Mouse (Mus musculus): Measurements from ENCODE around the gene Aurkaip1. TPM values are rescaled to one million over a fixed set of nuclear protein-coding genes. Genes with fewer than 3 reads are reported as not detected.
A peak's percentile ranks its signal among the peaks of the same experiment; 100 is the strongest.

Gene Aurkaip1
- polyA plus RNA-seq, 1 experiment from 2014 or later = 121 TPM

DNA sequence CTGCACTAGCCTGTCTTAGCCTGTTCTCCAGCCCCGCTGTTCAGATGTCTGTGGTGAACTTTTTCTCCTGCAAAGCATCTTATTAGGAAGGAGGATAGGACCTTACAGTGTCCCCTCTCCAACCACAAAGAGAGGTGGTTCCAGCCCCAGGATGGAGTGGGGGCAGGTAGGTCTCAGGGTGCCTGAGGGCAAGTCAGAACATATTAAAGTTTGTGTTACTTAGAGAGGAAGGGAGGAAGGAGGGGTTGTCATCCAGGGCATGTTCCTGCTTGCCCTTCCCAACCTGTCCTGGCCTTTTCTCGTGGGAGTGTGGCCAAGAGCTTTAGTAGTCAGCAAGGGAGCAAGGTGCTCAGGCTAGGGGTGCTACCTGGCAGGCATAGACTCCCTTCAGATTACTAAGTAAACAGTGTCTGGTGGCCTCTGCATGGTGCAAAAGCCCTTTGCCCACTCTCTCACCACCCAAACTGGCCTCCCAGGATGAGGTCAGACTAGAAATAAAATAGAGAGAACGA, 40.4 kb upstream of the Aurkaip1 start:
- Histone ChIP-seq H3K4me1 (ENCODE audit: control insufficient read depth, insufficient read depth, low read length) (peaks cover 5% of the 10 kb centered on the region; the same call in 1 of the 2 replicates), H3K4me3 (ENCODE audit: low read depth, low read length) (no peak overlapping the region), H3K27ac (ENCODE audit: low read depth, low read length) (no peak overlapping the region), H3K9ac (ENCODE audit: low read depth, low read length) (no peak overlapping the region), H3K4me2 (no peak overlapping the region), H3K36me3 (ENCODE audit: control insufficient read depth, insufficient read depth, low read length) (no peaks in the 10 kb centered on the region), H3K9me3 (replicated peaks; ENCODE audit: control insufficient read depth, low read length) (no peaks in the 10 kb centered on the region), H3K27me3 (ENCODE audit: control insufficient read depth, insufficient read depth, low read length) (no peaks in the 10 kb centered on the region)
- 58% methylated on average over 3 of the region's 3 CpGs for WGBS (ENCODE audit: insufficient replicate concordance)
- no peak for ATAC-seq (replicated peaks; ENCODE audit: insufficient number of reproducible peaks, low FRiP score, low TSS enrichment)

DNA sequence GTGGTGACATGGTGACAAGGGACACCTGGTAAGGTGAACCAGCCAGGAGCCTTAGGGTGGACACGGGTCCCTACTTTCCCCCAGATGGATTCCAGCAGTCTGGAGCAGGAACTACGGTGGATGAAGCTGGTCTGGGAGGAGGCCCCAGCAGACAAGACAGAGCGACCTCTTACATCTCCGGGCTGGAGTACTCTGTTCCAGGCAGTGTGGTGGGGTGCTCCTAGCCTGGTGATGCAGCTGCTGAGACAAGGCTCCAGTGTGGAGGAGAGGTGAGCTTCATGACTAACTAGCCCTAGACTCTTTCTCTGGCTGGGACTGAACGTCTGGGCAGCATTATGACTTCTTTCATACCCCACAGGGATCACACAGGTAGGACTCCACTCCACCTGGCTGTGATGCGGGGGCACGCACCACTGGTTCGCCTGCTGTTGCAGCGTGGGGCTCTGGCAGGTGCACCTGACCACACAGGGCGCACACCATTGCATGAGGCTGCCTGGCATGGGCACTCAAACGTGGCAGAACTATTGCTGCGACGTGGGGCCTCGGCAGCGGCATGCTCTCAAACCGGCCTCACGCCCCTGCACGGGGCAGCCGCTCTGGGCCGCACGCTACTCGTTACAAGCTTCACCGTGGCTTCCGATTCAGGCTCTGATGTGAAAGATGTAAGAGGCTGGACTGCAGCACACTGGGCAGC, 39.7 kb upstream of the Aurkaip1 start:
- H3K9ac ChIP-seq (ENCODE audit: low read depth, low read length) = no peak overlapping the region
- H3K27ac ChIP-seq (ENCODE audit: low read depth, low read length) = no peak overlapping the region
- no peaks in the 10 kb centered on the region for H3K9me3 ChIP-seq (replicated peaks; ENCODE audit: control insufficient read depth, low read length)
- no peak overlapping the region for H3K4me3 ChIP-seq (ENCODE audit: low read depth, low read length)
- H3K27me3 ChIP-seq (ENCODE audit: control insufficient read depth, insufficient read depth, low read length) = no peaks in the 10 kb centered on the region
- no peak for ATAC-seq (replicated peaks; ENCODE audit: insufficient number of reproducible peaks, low FRiP score, low TSS enrichment)
- H3K4me1 ChIP-seq (ENCODE audit: control insufficient read depth, insufficient read depth, low read length) = peaks cover 3% of the 10 kb centered on the region; the same call in 1 of the 2 replicates
- WGBS (ENCODE audit: insufficient replicate concordance) = 63% methylated on average over 24 of the region's 24 CpGs
- H3K4me2 ChIP-seq = no peak overlapping the region
- no peaks in the 10 kb centered on the region for H3K36me3 ChIP-seq (ENCODE audit: control insufficient read depth, insufficient read depth, low read length)

- ATAC-seq (replicated peaks; ENCODE audit: insufficient number of reproducible peaks, low FRiP score, low TSS enrichment) = no peak
- Histone ChIP-seq H3K9me3 (replicated peaks; ENCODE audit: control insufficient read depth, low read length) (no peaks in the 10 kb centered on the region), H3K4me2 (no peak overlapping the region), H3K27me3 (ENCODE audit: control insufficient read depth, insufficient read depth, low read length) (no peaks in the 10 kb centered on the region), H3K9ac (ENCODE audit: low read depth, low read length) (no peak overlapping the region), H3K36me3 (ENCODE audit: control insufficient read depth, insufficient read depth, low read length) (no peaks in the 10 kb centered on the region), H3K27ac (ENCODE audit: low read depth, low read length) (no peak overlapping the region), H3K4me3 (ENCODE audit: low read depth, low read length) (no peak overlapping the region), H3K4me1 (ENCODE audit: control insufficient read depth, insufficient read depth, low read length) (peaks cover 3% of the 10 kb centered on the region; the same call in 1 of the 2 replicates)
- WGBS (ENCODE audit: insufficient replicate concordance) = 54% methylated on average over 2 of the region's 2 CpGs
These were observed 37.3 kb upstream of the Aurkaip1 start for GRCm38 (mm10) chr4:155793730-155794129.

GRCm38 (mm10) chr4:155802075-155802474, 29.0 kb upstream of the Aurkaip1 start:
- no peak overlapping the region for H3K9ac ChIP-seq (ENCODE audit: low read depth, low read length)
- no peak for ATAC-seq (replicated peaks; ENCODE audit: insufficient number of reproducible peaks, low FRiP score, low TSS enrichment)
- H3K27me3 ChIP-seq (ENCODE audit: control insufficient read depth, insufficient read depth, low read length) = no peaks in the 10 kb centered on the region; the same call in 1 of the 2 replicates
- H3K4me3 ChIP-seq (ENCODE audit: low read depth, low read length) = no peak overlapping the region
- H3K36me3 ChIP-seq (ENCODE audit: control insufficient read depth, insufficient read depth, low read length) = no peaks in the 10 kb centered on the region; the same call in 1 of the 2 replicates
- 100% methylated on average over 1 of the region's 1 CpGs for WGBS (ENCODE audit: insufficient replicate concordance)
- H3K9me3 ChIP-seq (replicated peaks; ENCODE audit: control insufficient read depth, low read length) = no peaks in the 10 kb centered on the region
- H3K4me1 ChIP-seq (ENCODE audit: control insufficient read depth, insufficient read depth, low read length) = peaks cover 9% of the 10 kb centered on the region
- H3K4me2 ChIP-seq = no peak overlapping the region
- H3K27ac ChIP-seq (ENCODE audit: low read depth, low read length) = no peak overlapping the region

DNA sequence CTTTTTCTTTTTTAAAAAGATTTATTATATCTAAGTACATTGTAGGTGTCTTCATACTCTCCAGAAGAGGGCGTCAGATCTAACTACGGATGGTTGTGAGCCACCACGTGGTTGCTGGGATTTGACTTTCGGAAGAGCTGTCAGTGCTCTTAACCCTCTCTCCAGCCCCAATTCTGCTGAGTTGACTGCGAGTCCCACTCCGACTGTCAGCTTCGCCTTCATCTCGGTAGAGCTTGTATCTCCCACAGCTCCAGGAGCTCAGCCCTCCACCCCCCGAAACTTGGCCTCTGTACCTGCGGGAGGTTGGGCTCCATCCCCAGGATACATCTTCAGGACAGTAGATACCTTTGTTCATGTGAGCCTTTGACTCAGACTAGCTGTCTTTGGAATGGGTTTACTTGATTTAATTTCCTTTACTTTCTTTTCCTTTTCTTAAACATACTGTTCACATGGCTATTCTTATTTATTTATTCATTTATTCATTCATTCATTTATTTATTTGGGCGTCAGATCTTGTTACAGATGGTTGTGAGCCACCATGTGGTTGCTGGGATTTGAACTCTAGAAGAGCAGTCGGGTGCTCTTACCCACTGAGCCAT, 28.2 kb upstream of the Aurkaip1 start, which contains the start of gene Mrpl20:
Mrpl20 (plus strand) TSS at position 138 of the 599 bp plus-strand sequence.
- Histone ChIP-seq H3K9ac (ENCODE audit: low read depth, low read length) (peak within 1 kb of the TSS; percentile 94), H3K4me2 (peak within 1 kb of the TSS; percentile 81), H3K4me1 (ENCODE audit: control insufficient read depth, insufficient read depth, low read length) (peaks cover 9% of the 10 kb centered on the region), H3K9me3 (replicated peaks; ENCODE audit: control insufficient read depth, low read length) (no peaks in the 10 kb centered on the region), H3K27me3 (ENCODE audit: control insufficient read depth, insufficient read depth, low read length) (no peaks in the 10 kb centered on the region; the same call in 1 of the 2 replicates), H3K4me3 (ENCODE audit: low read depth, low read length) (peak within 1 kb of the TSS; percentile 96), H3K36me3 (ENCODE audit: control insufficient read depth, insufficient read depth, low read length) (peaks cover 4% of the 10 kb centered on the region), H3K27ac (ENCODE audit: low read depth, low read length) (peak within 1 kb of the TSS; percentile 46; the same call in 1 of the 2 replicates)
- peak; percentile 14; the same call in 1 of the 2 replicates for ATAC-seq (replicated peaks; ENCODE audit: insufficient number of reproducible peaks, low FRiP score, low TSS enrichment)
- WGBS (ENCODE audit: insufficient replicate concordance) = 9% methylated on average over 12 of the region's 12 CpGs

DNA sequence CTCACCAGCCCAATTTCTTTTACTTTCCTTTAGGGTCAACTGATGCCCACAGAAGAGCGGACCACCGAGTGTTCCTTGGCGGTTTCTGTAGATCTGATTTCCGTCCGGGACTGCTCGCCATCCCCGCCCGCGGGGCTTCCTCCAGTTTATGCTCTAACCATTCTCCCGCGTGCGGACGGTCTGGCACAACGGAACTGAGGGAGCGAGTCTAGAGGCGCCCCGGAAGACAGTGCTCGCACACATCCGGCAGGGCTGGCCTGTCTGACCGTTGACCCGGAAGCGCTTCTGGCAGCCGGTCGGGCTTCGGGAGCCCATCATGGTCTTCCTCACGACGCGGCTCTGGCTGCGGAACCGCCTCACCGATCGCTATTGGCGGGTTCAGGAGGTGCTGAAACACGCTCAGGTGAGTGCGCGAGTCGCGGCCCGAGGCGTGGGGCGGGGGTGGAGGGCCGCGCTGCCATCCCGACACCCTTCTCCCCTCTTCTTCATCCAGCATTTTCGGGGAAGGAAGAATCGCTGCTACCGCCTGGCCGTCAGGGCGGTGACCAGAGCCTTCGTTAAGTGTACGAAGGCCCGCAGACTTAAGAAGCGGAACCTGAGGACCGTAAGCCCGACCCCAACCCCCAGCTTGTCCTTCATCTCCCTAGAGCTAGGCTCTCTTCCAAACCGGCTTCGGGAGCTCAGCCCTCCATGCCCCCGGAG, 27.6 kb upstream of the Aurkaip1 start:
- Histone ChIP-seq H3K4me2 (peak overlapping the region; percentile 81), H3K9me3 (replicated peaks; ENCODE audit: control insufficient read depth, low read length) (no peaks in the 10 kb centered on the region), H3K36me3 (ENCODE audit: control insufficient read depth, insufficient read depth, low read length) (peaks cover 7% of the 10 kb centered on the region), H3K4me3 (ENCODE audit: low read depth, low read length) (peak overlapping the region; percentile 96), H3K9ac (ENCODE audit: low read depth, low read length) (peak overlapping the region; percentile 94), H3K4me1 (ENCODE audit: control insufficient read depth, insufficient read depth, low read length) (peaks cover 9% of the 10 kb centered on the region), H3K27ac (ENCODE audit: low read depth, low read length) (peak overlapping the region; percentile 46; the same call in 1 of the 2 replicates), H3K27me3 (ENCODE audit: control insufficient read depth, insufficient read depth, low read length) (no peaks in the 10 kb centered on the region; the same call in 1 of the 2 replicates)
- WGBS (ENCODE audit: insufficient replicate concordance) = under 1% methylated on average over 58 of the region's 58 CpGs
- ATAC-seq (replicated peaks; ENCODE audit: insufficient number of reproducible peaks, low FRiP score, low TSS enrichment) = peak; percentile 97

DNA sequence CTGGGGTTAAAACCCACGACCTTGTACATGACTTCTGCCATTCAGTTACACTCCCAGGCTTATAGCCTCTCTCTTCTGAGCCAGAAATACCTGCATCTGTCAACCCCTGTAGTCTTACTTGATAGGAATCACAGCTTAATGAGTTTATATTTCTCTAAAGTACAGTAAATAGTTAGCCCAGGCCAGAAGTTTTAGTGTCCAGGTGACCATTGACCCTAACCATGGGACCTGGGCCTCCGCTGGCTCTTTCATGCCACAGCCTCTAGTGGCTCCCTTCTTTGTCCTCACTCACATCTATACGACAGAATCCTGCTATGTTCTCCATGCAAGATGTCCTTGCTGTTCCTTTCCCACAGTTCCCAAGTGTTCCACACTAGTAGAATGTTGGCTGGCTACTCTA, 23.2 kb upstream of the Aurkaip1 start:
- Histone ChIP-seq H3K27ac (ENCODE audit: low read depth, low read length) (no peak overlapping the region), H3K9ac (ENCODE audit: low read depth, low read length) (no peak overlapping the region), H3K4me3 (ENCODE audit: low read depth, low read length) (no peak overlapping the region), H3K4me2 (no peak overlapping the region), H3K27me3 (ENCODE audit: control insufficient read depth, insufficient read depth, low read length) (no peaks in the 10 kb centered on the region), H3K4me1 (ENCODE audit: control insufficient read depth, insufficient read depth, low read length) (peaks cover 13% of the 10 kb centered on the region), H3K9me3 (replicated peaks; ENCODE audit: control insufficient read depth, low read length) (no peaks in the 10 kb centered on the region), H3K36me3 (ENCODE audit: control insufficient read depth, insufficient read depth, low read length) (peaks cover 25% of the 10 kb centered on the region)
- no peak for ATAC-seq (replicated peaks; ENCODE audit: insufficient number of reproducible peaks, low FRiP score, low TSS enrichment)
- WGBS (ENCODE audit: insufficient replicate concordance) = 85% methylated on average over 3 of the region's 3 CpGs

DNA sequence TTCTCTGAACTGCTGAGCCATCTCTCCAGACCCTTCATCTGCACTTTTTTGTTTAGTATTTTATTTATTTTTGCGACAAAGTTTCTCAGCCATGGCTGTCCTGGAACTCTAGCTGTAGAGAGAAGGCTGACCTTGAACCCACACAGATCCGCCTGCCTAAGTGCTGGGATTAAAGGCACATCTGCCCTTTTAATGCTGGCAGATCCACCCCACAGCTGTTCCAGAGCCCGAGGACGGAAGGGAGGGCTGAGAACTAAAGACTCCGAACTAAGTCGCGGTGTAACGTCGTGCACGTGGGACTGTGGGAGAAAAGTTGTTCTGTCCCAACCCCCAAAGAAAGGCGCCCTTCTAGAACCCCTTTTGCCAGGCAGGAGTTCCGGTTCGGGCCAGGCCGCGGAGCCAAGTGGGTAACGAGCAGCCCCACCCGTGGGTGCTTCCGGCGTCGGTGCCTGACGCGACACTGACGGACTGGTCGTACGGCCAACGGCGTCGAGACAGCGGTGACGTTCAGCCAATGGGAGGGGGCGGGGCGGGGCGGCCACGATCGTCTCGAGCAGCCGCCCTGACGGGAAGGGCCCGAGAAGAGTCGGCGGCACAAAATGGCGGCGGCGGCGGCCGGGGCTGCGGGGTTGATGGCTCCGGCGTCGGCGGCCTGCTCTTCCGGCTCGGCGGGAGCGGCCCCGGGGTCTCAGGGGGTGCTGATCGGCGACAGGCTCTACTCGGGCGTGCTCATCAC, 19.0 kb upstream of the Aurkaip1 start, which contains the start of gene Ccnl2:
Ccnl2 (plus strand) TSS at position 561 of the 736 bp plus-strand sequence.
- H3K9me3 ChIP-seq (replicated peaks; ENCODE audit: control insufficient read depth, low read length) = no peaks in the 10 kb centered on the region
- H3K4me3 ChIP-seq (ENCODE audit: low read depth, low read length) = peak within 1 kb of the TSS; percentile 99
- H3K4me2 ChIP-seq = peak within 1 kb of the TSS; percentile 88
- peaks cover 11% of the 10 kb centered on the region for H3K4me1 ChIP-seq (ENCODE audit: control insufficient read depth, insufficient read depth, low read length)
- H3K27ac ChIP-seq (ENCODE audit: low read depth, low read length) = peak within 1 kb of the TSS; percentile 94
- ATAC-seq (replicated peaks; ENCODE audit: insufficient number of reproducible peaks, low FRiP score, low TSS enrichment) = peak; percentile 99
- no peaks in the 10 kb centered on the region for H3K27me3 ChIP-seq (ENCODE audit: control insufficient read depth, insufficient read depth, low read length)
- peaks cover 43% of the 10 kb centered on the region for H3K36me3 ChIP-seq (ENCODE audit: control insufficient read depth, insufficient read depth, low read length)
- 1% methylated on average over 55 of the region's 60 CpGs for WGBS (ENCODE audit: insufficient replicate concordance)
- H3K9ac ChIP-seq (ENCODE audit: low read depth, low read length) = peak within 1 kb of the TSS; percentile 99

Measured in heart, embryonic 11.5 days (tissue).